Mouse (Mus musculus) cerebellum, adult 18-20 months (tissue): Measurements from ENCODE around the gene Neurod2.

Source experiments
- DNase-seq, 2 experiments: peaks; one replicate each; pipeline ENCODE4 v3.0.0; 2021

The Neurod2 gene

DNA sequence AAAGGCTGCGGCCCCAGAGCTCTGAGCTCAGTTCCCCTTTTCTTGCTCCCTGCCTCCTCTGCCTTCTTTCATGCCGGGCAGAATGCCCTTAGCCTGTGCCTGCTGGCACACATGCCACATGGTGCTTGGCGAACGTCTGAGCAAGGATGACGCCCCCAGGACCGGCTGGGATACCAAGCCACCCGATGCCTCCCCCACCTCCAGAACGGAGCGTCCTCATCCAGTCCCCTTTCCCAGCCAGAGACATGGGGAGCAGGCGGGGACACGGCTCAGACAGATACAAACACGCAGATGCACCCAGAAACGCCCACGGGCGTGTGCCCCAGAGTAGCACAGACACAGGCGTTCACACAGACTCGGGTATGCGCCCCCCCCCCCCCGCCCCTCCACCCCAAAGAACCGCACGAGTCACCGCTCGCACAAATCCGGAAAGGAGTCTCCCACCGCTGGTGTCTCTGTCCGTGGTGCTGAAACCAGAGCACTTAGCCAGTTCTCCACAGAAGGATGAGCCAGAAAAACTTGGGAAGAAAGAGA lies 15.6 kb downstream of the Neurod2 start:
- DNase-seq: peak; percentile 63 to 65

DNA sequence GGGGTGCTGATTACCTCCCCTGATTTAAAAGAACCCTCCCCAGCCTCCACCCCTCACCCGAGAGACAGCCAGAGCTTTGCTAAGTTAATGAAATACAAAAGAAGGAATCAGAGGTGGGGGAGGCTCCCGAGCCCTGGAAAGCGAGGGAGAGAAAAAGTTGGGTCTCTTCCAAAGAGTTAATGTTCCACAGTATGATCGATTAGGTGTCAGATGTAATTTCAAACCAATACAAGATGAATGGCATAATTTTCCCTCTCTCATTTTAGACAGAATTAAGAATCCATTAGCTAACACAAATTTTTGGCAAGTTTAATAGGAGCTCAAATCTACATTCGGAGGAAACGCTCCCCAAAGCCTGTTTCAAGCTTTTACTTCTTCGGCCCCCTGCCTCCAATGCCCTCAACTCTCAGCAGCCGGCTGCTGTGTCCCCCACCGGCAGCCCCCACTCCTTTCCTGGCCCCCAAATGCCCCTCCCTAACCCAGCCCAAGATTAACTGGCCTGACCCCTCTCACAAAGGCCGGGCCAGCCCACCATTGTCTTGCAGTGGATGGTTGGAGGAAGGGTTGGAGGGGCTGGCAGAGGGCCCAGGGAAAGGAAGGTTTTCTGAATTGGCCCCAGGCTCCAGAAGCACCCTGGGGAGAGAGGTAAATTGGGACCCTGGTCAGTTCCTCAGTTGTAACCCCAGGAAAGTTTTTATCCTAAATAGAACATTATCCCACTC lies 30.8 kb downstream of the Neurod2 start:
- no peak for DNase-seq

DNA sequence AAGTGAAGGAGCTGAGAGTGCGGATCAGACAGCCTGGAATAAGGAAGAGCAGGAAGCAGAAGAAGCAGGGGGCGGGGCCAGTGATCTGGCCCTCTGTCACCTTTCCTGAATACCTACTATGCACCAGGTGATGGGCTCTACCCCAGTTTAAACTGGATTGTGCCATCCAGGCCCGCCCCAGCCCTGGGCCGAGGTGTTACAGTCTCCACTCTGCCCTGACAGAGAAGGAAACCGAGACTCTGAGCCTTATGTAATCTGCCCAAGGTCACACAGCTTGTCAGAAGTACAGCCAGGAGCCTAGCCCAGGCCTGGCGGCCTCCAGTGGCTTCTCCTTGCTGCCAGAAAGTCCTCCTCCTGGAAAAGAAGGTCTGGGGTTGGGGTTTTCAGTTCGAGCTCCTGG lies 31.7 kb downstream of the Neurod2 start:
- peak; percentile 37 to 38 for DNase-seq

DNA sequence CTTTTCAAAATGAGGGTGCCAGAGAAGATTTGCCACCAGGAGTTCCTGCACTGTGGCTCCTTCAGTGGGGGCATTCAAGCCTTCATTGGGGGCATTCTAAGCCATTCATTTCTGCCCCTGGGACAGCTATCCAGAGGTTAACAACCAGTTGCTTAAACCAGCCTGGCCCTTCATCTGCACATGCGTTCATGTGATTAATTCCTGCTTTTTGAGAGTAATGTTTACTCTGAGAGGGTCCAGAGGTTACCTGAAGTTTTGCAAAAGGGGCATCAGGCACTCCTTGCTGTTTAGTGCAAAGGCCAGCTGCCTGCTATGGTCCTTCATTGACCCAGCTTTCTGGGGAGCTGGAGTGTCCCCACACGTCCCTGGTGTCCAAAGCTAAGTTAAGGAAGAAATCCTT lies 32.5 kb downstream of the Neurod2 start:
- no peak for DNase-seq

DNA sequence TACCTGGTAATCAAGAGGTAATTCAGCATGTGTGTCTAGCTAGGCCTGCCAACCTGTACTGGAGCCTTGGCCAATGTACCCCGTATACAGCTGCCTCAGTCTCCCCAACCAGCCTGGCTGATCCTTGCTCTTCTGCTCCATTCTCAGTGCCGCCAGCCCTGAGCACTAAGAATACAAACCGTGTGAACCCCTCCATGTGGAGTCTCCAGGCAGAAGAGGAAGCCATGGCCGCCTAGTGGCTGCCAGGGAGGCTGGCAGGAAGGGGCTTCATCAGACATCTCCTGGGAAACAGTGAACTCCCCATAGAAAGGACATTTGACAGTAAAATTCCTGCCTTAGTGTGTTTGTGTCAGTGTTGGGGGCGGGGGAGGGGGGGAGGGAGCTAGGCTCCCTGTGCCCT lies 33.2 kb downstream of the Neurod2 start:
- peak; percentile 32 to 33 for DNase-seq

DNA sequence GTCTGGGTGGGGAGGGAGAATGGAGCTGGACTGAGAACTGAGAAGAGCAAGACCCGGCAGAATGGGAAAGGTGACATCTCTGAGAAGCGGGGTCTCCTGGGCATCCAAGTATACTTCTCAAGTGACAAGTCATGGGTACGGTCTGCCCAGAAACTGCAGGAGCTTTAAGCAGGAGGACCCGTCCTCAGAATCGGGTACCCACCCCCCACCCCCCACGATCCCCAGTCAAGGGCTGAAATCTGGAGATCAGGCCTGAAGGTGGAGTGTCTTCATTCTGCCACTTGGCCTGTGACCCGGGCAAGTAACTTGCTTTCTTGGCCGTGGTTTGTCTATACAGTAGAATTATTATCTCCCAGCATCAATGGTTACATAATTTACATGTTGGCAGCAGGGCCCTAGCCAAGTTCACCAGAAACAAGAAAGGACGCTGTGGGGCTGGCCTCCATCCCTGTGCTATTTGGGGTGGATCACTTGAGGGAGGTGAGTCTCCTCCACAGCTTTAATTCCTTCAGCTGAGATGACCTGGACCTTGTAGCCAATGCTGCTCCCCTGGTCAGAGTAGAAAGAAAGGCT lies 34.3 kb downstream of the Neurod2 start:
- peak; percentile 65 to 69 for DNase-seq

DNA sequence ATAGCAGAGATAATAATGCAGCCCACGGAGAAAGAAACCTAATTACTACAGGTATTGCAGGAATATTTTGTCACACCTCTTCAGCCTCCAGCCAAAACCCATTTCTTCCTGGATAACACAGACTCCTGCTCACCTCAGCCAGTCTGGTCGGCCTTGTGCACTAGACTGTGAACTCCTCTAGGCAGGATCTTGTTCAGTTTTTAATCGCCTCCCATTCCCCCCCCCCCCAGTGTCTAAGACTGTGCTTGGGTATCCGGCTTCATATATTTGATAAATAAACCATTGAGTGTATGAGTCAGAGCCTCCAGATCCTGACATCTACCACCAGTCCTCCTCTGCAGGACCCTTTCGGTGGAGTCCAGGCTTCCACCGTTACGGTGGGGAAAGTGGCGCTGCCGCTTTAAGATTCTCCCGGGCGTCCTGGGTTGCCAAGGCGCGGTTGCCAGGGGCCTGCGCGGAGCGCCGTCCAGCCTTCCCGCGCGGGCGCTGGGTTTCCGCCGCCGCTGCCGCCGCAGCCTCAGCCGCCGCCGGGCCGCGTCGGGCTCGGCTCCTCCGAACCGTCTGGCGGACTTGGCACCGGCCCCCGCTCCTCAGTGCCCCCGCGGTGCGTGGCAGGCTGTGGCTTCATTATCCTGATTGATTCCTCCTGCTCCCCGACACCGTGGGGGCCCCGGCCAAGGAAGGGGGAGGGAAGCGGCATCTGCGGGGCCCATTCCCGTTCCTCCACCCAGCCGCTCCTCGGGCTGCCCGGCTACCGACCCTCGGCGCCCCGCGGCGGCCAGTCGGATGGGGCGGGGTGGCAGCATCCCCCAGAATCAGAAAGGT lies 35.0 kb downstream of the Neurod2 start:
- peak; percentile 93 to 96 for DNase-seq

DNA sequence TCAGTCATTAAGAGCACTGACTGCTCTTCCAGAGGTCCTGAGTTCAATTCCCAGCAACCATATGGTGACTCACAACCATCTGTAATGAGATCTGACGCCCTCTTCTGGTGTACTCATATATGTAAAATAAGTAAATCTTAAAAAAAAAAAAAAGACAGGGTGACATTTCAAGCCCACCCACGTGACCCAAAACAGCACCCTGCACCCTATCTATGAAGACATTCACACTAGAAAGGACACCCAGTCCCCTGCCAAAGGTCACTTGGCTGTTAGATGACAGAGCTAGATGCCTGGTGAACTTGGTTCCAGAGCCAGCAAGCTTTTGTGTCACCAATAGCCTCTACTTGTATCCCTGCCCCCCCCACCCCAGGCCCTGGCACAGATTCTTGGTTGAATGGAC lies 36.4 kb downstream of the Neurod2 start:
- no peak for DNase-seq

DNA sequence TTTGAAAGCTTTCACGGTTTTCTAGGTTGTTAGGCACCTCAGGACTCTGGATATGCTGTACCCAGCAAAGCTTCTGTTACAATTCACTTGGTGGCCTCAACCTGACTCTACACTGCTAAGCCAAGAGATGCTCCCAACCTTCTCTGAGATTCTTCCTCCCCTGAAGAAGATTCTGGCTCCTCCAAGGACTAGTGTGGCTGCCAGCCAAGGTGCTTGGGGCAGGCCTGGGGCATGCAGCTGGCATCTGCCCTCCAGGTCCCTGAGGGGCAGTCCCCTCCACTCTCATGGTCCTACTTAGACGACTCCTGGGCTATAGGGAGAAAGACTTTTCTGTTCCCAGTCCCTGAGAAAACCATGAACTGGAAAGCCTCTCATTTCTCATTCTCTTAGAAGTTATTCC lies 38.5 kb downstream of the Neurod2 start:
- DNase-seq: no peak

DNA sequence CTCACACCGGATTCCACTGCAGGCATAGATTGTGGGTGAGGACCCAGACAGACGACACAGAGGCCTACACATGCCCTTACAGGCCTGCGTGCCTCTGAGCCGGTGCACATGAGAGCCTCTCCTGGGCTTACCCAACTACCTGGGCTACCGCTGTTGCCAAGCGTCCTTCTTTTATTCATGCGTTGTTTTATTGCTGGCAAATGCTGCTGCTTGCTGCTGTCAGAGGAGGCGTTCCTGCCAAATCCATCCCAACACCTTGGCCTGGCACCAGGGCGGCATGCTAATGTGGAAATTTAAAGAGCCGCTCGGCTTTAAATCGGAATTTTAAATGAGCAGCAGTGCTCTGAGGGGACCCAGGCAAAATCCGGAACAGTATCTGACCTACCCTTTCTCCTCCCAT lies 39.6 kb downstream of the Neurod2 start:
- DNase-seq: peak; percentile 38 to 49

DNA sequence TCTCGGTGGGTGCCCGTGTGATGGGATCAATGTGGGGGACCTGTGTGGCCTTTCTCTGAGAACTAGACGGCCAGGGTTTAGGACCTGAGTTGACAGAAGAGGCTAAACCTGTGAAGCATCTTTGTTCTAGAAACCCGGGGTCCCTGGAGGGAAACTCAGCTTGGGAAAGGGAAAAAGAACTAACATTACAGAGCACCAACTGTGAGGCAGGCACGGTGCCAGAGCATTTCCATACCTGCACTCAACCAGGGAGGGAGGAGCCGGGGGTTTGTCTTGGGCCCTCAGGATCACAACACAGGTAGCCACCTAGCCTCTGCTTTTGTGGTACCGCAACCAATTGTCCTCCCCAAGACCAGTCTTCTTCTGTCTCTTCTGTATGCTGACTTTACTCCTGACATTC lies 41.5 kb downstream of the Neurod2 start:
- no peak for DNase-seq

DNA sequence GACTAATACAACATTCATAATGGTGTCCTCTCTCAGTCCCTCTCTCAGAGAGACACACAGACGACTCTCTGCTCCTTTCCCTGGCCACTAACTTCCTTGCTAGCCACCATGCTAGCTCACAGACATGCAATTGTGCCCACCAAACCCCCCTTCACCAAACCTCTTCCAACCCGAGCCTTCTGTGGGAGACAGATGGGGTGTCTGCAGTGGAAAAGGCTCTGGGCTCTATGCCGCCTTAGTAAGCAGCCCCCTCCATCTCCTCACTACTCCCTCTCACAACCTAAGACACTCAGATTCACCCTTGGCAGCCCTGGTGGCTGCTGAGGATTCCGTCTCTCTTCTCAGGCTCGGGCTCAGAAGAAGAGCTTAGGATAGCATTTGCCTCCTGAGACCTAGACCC lies 41.9 kb downstream of the Neurod2 start:
- no peak for DNase-seq

DNA sequence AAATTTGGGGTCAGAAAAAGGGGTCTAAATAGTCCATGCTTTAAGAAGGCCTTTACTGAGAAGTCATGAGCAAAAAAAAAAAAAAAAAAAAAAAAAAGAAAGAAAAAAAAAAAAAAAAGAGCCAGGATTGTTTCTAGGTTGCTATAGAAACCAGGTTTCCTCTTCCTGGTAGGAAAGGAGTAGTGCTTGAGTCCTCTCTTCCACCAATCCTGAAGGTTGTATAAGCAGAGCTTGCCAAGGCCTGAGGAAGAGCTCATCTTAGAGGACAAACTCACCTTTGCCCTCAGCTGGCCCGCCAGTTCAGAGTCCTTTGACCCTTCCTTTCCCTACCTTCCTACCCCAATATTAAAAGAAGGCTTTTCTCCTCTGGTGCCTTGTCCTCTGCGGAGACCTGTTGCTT lies 44.1 kb downstream of the Neurod2 start:
- no peak for DNase-seq

DNA sequence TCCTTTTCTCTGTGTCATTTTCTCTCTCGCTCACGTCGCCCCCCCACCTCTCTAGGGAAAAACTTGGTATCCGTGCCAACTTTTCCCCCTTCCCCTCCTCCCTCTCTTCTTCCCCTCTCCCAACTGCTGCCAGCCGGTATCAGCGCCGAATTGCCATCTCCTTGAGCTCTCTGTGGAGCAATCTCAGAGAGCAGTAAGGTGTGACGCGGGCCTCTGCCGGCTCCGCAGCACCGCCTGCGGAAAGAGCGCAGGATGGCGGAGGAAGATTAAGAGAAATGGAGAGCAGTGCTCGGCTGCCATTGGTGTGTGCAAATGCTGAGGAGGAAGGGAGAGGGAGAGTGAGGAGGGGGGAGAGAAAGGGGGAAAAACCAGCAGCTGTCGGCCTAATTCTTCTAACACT lies 45.2 kb downstream of the Neurod2 start:
- peak; percentile 42 to 55 for DNase-seq

DNA sequence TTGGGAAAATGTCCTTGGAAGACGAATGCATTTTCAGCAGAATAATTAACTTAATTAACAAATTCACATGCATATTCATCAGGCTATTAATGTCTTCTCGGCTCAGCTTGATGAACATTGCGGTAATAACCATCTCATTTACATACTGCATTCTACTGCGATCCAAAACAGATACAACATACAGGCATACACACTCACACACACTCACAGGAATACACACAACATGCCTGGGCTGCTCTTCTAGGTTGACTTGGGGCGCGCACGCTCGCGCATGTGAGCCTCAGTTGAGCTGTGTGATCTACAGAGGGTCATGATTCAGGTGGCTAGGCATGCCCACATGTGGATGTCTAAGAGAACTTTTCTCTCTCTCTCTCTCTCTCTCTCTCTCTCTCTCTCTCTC lies 45.7 kb downstream of the Neurod2 start:
- DNase-seq: no peak
